Mouse (Mus musculus) stomach, postnatal 0 days (tissue): ENCODE measurements at regions not wholly inside any gene's neighbourhood (a gene's known extent, or its start where the extent isn't known, plus 50 kb on each side); places are given as distances from the start of the nearest gene placed in this dataset.

Source experiments
- CTCF ChIP-seq: IDR thresholded peaks from 2 replicates; pipeline ENCODE4 v1.5.1; 2016; ENCODE audit warnings: antibody characterized with exemption, low read depth, mild to moderate bottlenecking, moderate library complexity
- EP300 ChIP-seq: optimal IDR thresholded peaks from 2 replicates; pipeline ENCODE3; 2016; ENCODE audit warnings: antibody characterized with exemption

- TF ChIP-seq CTCF (no peak), EP300 (no peak)
These were observed 278.4 kb downstream of the Mex3b start for GRCm38 (mm10) chr7:83145551-83145950.
